Mouse (Mus musculus) ES-E14 (cell line): Measurements from ENCODE around the gene Dpy19l3.

ENCODE experiments used
- CHD2 ChIP-seq: IDR thresholded peaks from 2 replicates; pipeline ENCODE4 v1.6.1; 2014; ENCODE audit warnings: mild to moderate bottlenecking, low read depth, low read length, inconsistent platforms
- HCFC1 ChIP-seq: IDR thresholded peaks from 2 replicates; pipeline ENCODE4 v1.6.1; 2012; ENCODE audit warnings: low read length, inconsistent platforms, borderline replicate concordance; ENCODE audit not compliant: insufficient read depth
- MAFK ChIP-seq: IDR thresholded peaks from 2 replicates; pipeline ENCODE4 v1.6.1; 2014; ENCODE audit warnings: mild to moderate bottlenecking, low read depth, low read length, inconsistent platforms; ENCODE audit not compliant: insufficient read depth
- ZC3H11A ChIP-seq: IDR thresholded peaks from 2 replicates; pipeline ENCODE4 v1.6.1; 2012; ENCODE audit warnings: low read depth, mild to moderate bottlenecking, inconsistent platforms, low read length, borderline replicate concordance

GRCm38 (mm10) chr7:35794145-35794664 is 40.0 kb upstream of the Dpy19l3 start:
- TF ChIP-seq CHD2 (no peak), ZC3H11A (no peak), MAFK (no peak), HCFC1 (no peak)
